In genomic region chr12:72741176-72741575, GRCm38 (mm10) we compare ENCODE assay signal across 18 mouse cellular contexts. TPM values are rescaled to one million over a fixed set of nuclear protein-coding genes. Genes with fewer than 3 reads are reported as not detected.
DNase-seq lines count a peak whose midpoint lies in the region; ATAC-seq and TF ChIP-seq lines count a peak whose summit lies in the region.
"Had no signal": no experiment of that assay in that cellular context is flagged by ENCODE, and none has a peak within 500 bp of the region (broad histone marks: within the 10 kb centered on the region; RNA-seq: fewer than 3 reads in every experiment).

No protein-coding gene starts in this region.

- H3K9me3 ChIP-seq in stomach, postnatal 0 days (ENCODE audit: control insufficient read depth, low read length): no peaks in the 10 kb centered on the region
- H3K9me3 ChIP-seq: heart, embryonic 15.5 days; intestine, embryonic 15.5 days; midbrain, embryonic 15.5 days; neural tube, embryonic 15.5 days had no signal

- no peak for TF ChIP-seq EP300 in stomach, postnatal 0 days (optimal IDR thresholded peaks at IDR 0.05)

- ATAC-seq in stomach, postnatal 0 days (ENCODE audit: low FRiP score, low TSS enrichment): no peak
- ATAC-seq: activated CD4-positive, CD25-positive, alpha-beta regulatory T cell, adult 4 months; intestine, embryonic 15.5 days; lung, postnatal 0 days; midbrain, embryonic 15.5 days had no signal

- TF ChIP-seq POLR2A in lung, adult 2 months (IDR thresholded peaks at IDR 0.05; ENCODE audit: borderline replicate concordance, extremely low read depth, low read depth, low read length): no peak

- intact Hi-C loops in gastrocnemius, adult 2 months (cut with DNase I): no loop called here

- no peaks in the 10 kb centered on the region for H3K36me3 ChIP-seq in stomach, postnatal 0 days (ENCODE audit: control insufficient read depth, insufficient read depth, low read length)
- H3K36me3 ChIP-seq: heart, embryonic 15.5 days; intestine, embryonic 15.5 days; midbrain, embryonic 15.5 days; neural tube, embryonic 15.5 days had no signal

- H3K27ac ChIP-seq in gastrocnemius, adult 2 months: no peak overlapping the region
- H3K27ac ChIP-seq in stomach, postnatal 0 days (replicated peaks): no peak overlapping the region
- H3K27ac ChIP-seq: heart, adult 2 months; heart, embryonic 15.5 days; intestine, embryonic 15.5 days; liver, embryonic 14.5 days; midbrain, embryonic 15.5 days; neural tube, embryonic 15.5 days had no signal

- no peak for TF ChIP-seq CTCF in gastrocnemius, adult 2 months (IDR thresholded peaks at IDR 0.05)
- no peak for TF ChIP-seq CTCF in lung, adult 2 months (IDR thresholded peaks at IDR 0.05; ENCODE audit: insufficient read depth, low read length)
- no peak for TF ChIP-seq CTCF in stomach, postnatal 0 days (IDR thresholded peaks at IDR 0.05; ENCODE audit: low read depth)

- peak; percentile 31 for DNase-seq in gastrocnemius, adult 2 months
- no peak for DNase-seq in gastrocnemius, adult 8-10 months (ENCODE audit: low spot score in 2 of 2)
- peak; percentile 29 for DNase-seq in lung, postnatal 10 days
- no peak for DNase-seq in lung, adult 2 months
- peak; percentile 57 for DNase-seq in adrenal gland, postnatal 14 days
- peak; percentile 18 for DNase-seq in skeletal muscle tissue, adult 2 months (ENCODE audit: low read depth, low spot score)
- DNase-seq in stomach, postnatal 0 days (ENCODE audit: low spot score): no peak
- DNase-seq in thymus, postnatal 10 days (ENCODE audit: low spot score in 2 of 2): no peak
- DNase-seq: cerebellum, adult 18-20 months; heart, adult 2 months; thymus, postnatal 14 days had no signal

- no peaks in the 10 kb centered on the region for H3K27me3 ChIP-seq in stomach, postnatal 0 days (ENCODE audit: control insufficient read depth, insufficient read depth, low read length)
- H3K27me3 ChIP-seq: heart, embryonic 15.5 days; intestine, embryonic 15.5 days; midbrain, embryonic 15.5 days; neural tube, embryonic 15.5 days had no signal

- 0 out of 2 replicates have a peak overlapping the region, but pooled peaks have one; percentile 19 for H3K4me3 ChIP-seq in gastrocnemius, adult 2 months
- no peak overlapping the region for H3K4me3 ChIP-seq in lung, adult 2 months (replicated peaks; ENCODE audit: extremely low read depth, low read depth, low read length)
- H3K4me3 ChIP-seq in stomach, postnatal 0 days (ENCODE audit: low read depth, low read length): no peak overlapping the region
- H3K4me3 ChIP-seq: heart, adult 2 months; heart, embryonic 15.5 days; intestine, embryonic 15.5 days; midbrain, embryonic 15.5 days; neural tube, embryonic 15.5 days had no signal

- H3K4me1 ChIP-seq in lung, adult 2 months (ENCODE audit: control insufficient read depth, insufficient read depth, low read length): no peaks in the 10 kb centered on the region
- no peaks in the 10 kb centered on the region for H3K4me1 ChIP-seq in stomach, postnatal 0 days (replicated peaks; ENCODE audit: control insufficient read depth, insufficient read depth)
- H3K4me1 ChIP-seq: heart, embryonic 15.5 days; intestine, embryonic 15.5 days; midbrain, embryonic 15.5 days; neural tube, embryonic 15.5 days had no signal

- no peak overlapping the region for H3K4me2 ChIP-seq in stomach, postnatal 0 days (replicated peaks; ENCODE audit: low read depth)
- H3K4me2 ChIP-seq: heart, embryonic 15.5 days; intestine, embryonic 15.5 days; midbrain, embryonic 15.5 days; neural tube, embryonic 15.5 days had no signal

- H3K9ac ChIP-seq in stomach, postnatal 0 days (ENCODE audit: low read length): no peak overlapping the region
- H3K9ac ChIP-seq: heart, embryonic 15.5 days; intestine, embryonic 15.5 days; liver, embryonic 14.5 days; midbrain, embryonic 15.5 days; neural tube, embryonic 15.5 days had no signal

- WGBS in lung, adult 2 months: 67% methylated on average over 6 of the region's 6 CpGs
- WGBS in stomach, postnatal 0 days: 77% methylated on average over 6 of the region's 6 CpGs

RNA-seq across cellular contexts. Expression of gene Ppm1a, which starts 16.1 kb away (rescaled TPM):
- total RNA-seq in gastrocnemius, adult 2 months (2021): 100 to 1,000 TPM; 295 to 308 TPM
- total RNA-seq in gastrocnemius, adult 8-10 months (2022): 100 to 1,000 TPM; 325 to 385 (median 339) TPM
- polyA plus RNA-seq in lung, adult 2 months (2012; rRNA removed): 32.0 and 54.9 TPM in 2 replicates
- 244 and 247 TPM in 2 replicates for total RNA-seq in adrenal gland, postnatal 14 days (2021)
- polyA plus RNA-seq in stomach, postnatal 0 days (2015; fragmentation: Nextera tagmentation; extraction: Ambion mirVana): 51.2 and 55.0 TPM in 2 replicates

Comparison
In these comparisons a context has a peak if more than half of its experiments do, and no peak if none do; other contexts are left out.
1. DNase-seq: peak in gastrocnemius, adult 2 months (single experiment), lung, postnatal 10 days (single experiment), adrenal gland, postnatal 14 days (single experiment) and skeletal muscle tissue, adult 2 months (single experiment); none in gastrocnemius, adult 8-10 months (0 of 2), lung, adult 2 months (single experiment), stomach, postnatal 0 days (single experiment) and thymus, postnatal 10 days (0 of 2).